Mouse (Mus musculus): ENCODE data around the gene Bahd1. TPM values are rescaled to one million over a fixed set of nuclear protein-coding genes. Genes with fewer than 3 reads are reported as not detected.
A peak's percentile ranks its signal among the peaks of the same experiment; 100 is the strongest.

The Bahd1 gene
- polyA plus RNA-seq, 1 experiment from 2014 or later = 2.8 TPM

DNA sequence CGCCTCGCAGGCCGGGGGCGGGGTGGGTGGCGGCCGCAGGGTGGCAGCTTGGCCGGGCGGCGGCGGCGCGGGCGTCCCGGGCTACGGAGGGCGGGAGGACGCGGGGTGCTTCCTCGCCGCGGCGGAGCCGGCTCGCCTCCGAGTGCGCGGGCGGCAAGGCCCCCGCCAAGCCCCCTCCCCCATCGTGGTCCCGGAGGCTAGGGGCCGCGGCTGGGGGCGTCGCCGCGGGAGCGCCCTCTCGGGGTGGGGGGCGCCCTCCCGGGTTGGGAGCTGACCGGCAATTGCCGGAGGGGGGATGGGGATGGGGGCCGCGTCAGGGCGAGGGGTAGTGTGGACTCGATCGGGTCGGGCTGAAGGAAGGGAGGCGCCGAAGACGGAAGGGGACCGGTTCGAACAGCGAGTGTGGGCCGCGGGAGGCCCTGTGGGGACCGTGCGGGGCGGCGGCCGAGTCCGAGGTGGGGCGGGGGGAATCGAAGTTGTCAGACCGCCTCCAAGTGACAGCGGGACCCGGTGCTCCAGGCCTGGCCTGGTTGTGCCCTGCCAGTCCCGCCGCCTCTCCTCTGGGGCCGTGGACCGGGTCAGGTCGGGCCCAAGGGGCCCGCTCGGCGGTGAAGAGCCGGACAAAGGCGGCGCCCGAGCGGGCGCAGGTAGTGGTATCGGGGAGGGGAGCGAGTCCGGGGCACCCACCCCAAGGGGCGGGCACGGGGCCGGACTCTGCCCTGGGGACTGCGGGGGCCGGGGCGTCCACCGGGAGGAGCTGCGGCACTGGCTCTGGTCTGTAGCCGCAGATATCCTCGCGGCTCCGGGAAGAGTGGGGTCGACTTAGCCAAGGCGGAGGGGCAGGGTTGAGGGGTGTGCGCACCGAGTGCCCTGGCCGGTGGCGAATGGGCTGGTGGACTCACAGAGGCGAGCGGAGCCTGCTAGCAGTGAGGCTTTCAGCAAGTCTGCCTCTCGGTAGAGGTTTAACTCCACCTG lies 2.2 kb downstream of the Bahd1 start:
- Histone ChIP-seq H3K9me3 (ENCODE audit: control insufficient read depth, low read length) (no peaks in the 10 kb centered on the region), H3K36me3 (ENCODE audit: control insufficient read depth, insufficient read depth, low read length) (no peaks in the 10 kb centered on the region), H3K4me1 (replicated peaks; ENCODE audit: control insufficient read depth, insufficient read depth, low read length) (peaks cover 28% of the 10 kb centered on the region), H3K4me2 (ENCODE audit: low read depth, low read length) (peak overlapping the region; percentile 97), H3K27ac (ENCODE audit: low read length) (no peak overlapping the region), H3K9ac (ENCODE audit: low read length) (peak overlapping the region; percentile 81), H3K27me3 (ENCODE audit: control insufficient read depth, insufficient read depth, low read depth, low read length) (peaks cover 30% of the 10 kb centered on the region), H3K4me3 (ENCODE audit: low read length) (peak overlapping the region; percentile 86)
- ATAC-seq (ENCODE audit: low read depth) = peak; percentile 30
- under 1% methylated on average over 95 of the region's 106 CpGs for WGBS

DNA sequence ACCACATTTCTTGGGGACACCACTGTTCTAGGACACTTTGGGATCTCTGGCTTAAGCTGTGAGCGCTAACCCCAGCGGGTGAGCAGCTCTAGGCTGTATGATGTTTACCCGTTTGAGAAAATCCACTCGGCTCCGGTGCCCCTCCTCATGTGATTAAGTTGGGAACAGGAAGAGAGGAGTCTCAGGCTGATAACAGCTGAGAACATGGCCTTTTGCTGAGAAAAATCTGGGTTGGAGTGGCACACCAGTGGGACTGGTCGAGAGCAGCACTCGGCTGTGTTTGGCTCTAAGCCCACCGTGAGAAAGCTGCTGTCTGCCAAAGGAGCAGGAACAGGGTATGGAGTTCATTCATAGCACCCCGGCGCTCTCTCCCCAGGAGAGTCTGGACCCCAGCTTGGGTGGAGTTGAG lies 3.2 kb downstream of the Bahd1 start:
- ATAC-seq (ENCODE audit: low read depth) = no peak
- no peaks in the 10 kb centered on the region for H3K9me3 ChIP-seq (ENCODE audit: control insufficient read depth, low read length)
- peak overlapping the region; percentile 97 for H3K4me2 ChIP-seq (ENCODE audit: low read depth, low read length)
- WGBS = 7% methylated on average over 10 of the region's 10 CpGs
- peaks cover 27% of the 10 kb centered on the region for H3K4me1 ChIP-seq (replicated peaks; ENCODE audit: control insufficient read depth, insufficient read depth, low read length)
- no peak overlapping the region for H3K27ac ChIP-seq (ENCODE audit: low read length)
- H3K27me3 ChIP-seq (ENCODE audit: control insufficient read depth, insufficient read depth, low read depth, low read length) = peaks cover 21% of the 10 kb centered on the region
- H3K36me3 ChIP-seq (ENCODE audit: control insufficient read depth, insufficient read depth, low read length) = no peaks in the 10 kb centered on the region
- H3K9ac ChIP-seq (ENCODE audit: low read length) = peak overlapping the region; percentile 81
- H3K4me3 ChIP-seq (ENCODE audit: low read length) = peak overlapping the region; percentile 86

DNA sequence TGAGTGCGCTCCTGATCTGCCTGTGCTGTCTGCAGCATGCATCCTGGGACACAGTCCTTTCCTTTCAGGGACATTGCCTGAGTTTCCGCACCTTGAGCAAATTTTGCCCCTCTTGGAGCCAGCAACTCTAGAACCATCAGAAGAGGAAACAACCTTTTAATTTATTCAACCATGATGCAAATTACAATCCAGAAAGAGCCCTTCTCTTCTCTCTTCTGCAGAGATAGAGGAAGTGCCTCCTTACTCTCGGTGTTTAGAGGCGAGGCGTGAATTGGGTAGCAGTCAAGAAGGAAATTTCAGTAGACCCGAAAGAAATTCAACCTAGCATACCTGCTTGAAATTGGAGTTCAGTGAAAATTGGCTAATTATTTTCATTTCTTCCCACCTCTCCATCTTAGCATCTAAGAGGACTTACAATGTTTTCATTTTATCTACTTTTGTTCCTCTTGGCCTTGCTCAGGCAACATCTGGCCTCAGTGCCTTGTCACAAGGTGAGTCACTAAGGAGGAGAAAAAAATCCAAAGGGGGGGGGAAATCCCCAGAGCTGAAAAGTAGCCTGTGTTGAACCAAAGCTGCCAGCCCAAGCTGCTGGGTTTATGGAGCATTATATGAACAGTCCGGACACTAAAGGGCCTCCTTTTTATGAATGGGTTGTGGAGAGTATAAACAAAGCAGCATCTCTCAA lies 5.4 kb downstream of the Bahd1 start:
- H3K27ac ChIP-seq (ENCODE audit: low read length) = no peak overlapping the region
- peaks cover 19% of the 10 kb centered on the region for H3K4me1 ChIP-seq (replicated peaks; ENCODE audit: control insufficient read depth, insufficient read depth, low read length)
- 87% methylated on average over 7 of the region's 7 CpGs for WGBS
- H3K4me2 ChIP-seq (ENCODE audit: low read depth, low read length) = no peak overlapping the region
- H3K9me3 ChIP-seq (ENCODE audit: control insufficient read depth, low read length) = no peaks in the 10 kb centered on the region
- no peak overlapping the region for H3K4me3 ChIP-seq (ENCODE audit: low read length)
- peaks cover 3% of the 10 kb centered on the region; the same call in 1 of the 2 replicates for H3K27me3 ChIP-seq (ENCODE audit: control insufficient read depth, insufficient read depth, low read depth, low read length)
- no peak for ATAC-seq (ENCODE audit: low read depth)
- no peaks in the 10 kb centered on the region for H3K36me3 ChIP-seq (ENCODE audit: control insufficient read depth, insufficient read depth, low read length)
- H3K9ac ChIP-seq (ENCODE audit: low read length) = no peak overlapping the region

DNA sequence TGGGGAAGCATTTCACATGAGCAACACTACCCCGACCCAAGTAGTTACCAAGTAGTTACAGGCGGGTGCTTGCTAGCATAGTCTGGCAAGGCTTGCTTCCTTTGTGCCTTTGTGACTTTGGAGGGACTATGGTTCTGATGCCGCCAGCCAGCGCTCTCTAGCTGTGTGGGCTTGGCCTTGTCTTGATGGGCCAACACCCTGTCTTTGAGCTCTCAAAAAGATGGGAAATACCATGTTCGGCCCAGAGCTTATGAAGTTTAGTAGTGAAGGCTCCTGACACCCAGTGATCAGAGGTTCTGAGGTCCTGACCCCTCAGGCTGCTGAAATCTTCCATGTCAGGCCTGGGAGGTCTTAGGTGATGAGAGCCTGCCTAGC lies 5.9 kb downstream of the Bahd1 start:
- no peaks in the 10 kb centered on the region for H3K9me3 ChIP-seq (ENCODE audit: control insufficient read depth, low read length)
- H3K4me3 ChIP-seq (ENCODE audit: low read length) = no peak overlapping the region
- H3K36me3 ChIP-seq (ENCODE audit: control insufficient read depth, insufficient read depth, low read length) = no peaks in the 10 kb centered on the region
- WGBS = 85% methylated on average over 5 of the region's 5 CpGs
- peaks cover 15% of the 10 kb centered on the region for H3K4me1 ChIP-seq (replicated peaks; ENCODE audit: control insufficient read depth, insufficient read depth, low read length)
- no peak overlapping the region for H3K27ac ChIP-seq (ENCODE audit: low read length)
- ATAC-seq (ENCODE audit: low read depth) = no peak
- H3K4me2 ChIP-seq (ENCODE audit: low read depth, low read length) = no peak overlapping the region
- no peak overlapping the region for H3K9ac ChIP-seq (ENCODE audit: low read length)
- H3K27me3 ChIP-seq (ENCODE audit: control insufficient read depth, insufficient read depth, low read depth, low read length) = no peaks in the 10 kb centered on the region

DNA sequence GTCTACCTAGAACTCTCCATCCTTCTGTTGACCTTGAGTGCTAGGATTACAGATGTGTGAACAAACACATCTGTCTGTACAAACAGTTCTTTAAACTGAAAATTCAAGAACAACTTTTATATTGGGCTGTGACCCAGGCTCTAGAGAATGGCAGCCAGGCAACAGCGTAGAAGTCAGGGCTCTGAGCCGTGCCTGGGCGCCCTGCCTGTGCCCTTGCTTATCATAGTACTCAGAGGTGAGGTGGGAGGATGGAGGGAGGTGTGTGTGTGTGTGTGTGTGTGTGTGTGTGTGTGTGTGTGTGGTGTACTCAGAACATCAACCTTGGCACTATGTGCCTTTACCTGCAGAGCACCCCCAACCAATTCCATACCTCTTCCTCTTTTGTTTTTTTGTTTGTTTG lies 7.6 kb downstream of the Bahd1 start:
- Histone ChIP-seq H3K9ac (ENCODE audit: low read length) (no peak overlapping the region), H3K9me3 (ENCODE audit: control insufficient read depth, low read length) (no peaks in the 10 kb centered on the region), H3K4me1 (replicated peaks; ENCODE audit: control insufficient read depth, insufficient read depth, low read length) (peaks cover 11% of the 10 kb centered on the region), H3K4me3 (ENCODE audit: low read length) (no peak overlapping the region), H3K27ac (ENCODE audit: low read length) (no peak overlapping the region), H3K36me3 (ENCODE audit: control insufficient read depth, insufficient read depth, low read length) (no peaks in the 10 kb centered on the region), H3K4me2 (ENCODE audit: low read depth, low read length) (no peak overlapping the region), H3K27me3 (ENCODE audit: control insufficient read depth, insufficient read depth, low read depth, low read length) (no peaks in the 10 kb centered on the region)
- WGBS = 76% methylated on average over 3 of the region's 3 CpGs
- ATAC-seq (ENCODE audit: low read depth) = no peak

DNA sequence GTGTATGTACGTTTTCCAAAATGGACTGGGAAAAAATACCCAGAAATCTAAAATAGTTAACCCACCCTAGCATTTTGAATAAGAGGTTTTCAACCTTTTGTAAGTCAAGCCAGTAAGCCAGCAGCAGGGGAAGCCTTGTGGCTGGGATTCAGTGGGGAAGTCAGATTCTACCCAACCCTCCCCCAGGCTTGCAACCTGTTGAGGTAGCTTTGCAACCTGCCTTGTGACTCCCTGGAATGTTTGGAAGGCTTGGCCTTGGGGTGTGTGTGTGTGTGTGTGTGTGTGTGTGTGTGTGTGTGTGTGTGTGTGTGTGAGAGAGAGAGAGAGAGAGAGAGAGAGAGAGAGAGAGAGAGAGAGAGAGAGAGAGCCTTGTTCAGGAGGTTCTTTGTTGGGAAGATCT lies 9.0 kb downstream of the Bahd1 start:
- Histone ChIP-seq H3K9ac (ENCODE audit: low read length) (no peak overlapping the region), H3K4me2 (ENCODE audit: low read depth, low read length) (no peak overlapping the region), H3K27me3 (ENCODE audit: control insufficient read depth, insufficient read depth, low read depth, low read length) (no peaks in the 10 kb centered on the region), H3K4me1 (replicated peaks; ENCODE audit: control insufficient read depth, insufficient read depth, low read length) (no peaks in the 10 kb centered on the region; the same call in 1 of the 2 replicates), H3K4me3 (ENCODE audit: low read length) (no peak overlapping the region), H3K27ac (ENCODE audit: low read length) (no peak overlapping the region), H3K36me3 (ENCODE audit: control insufficient read depth, insufficient read depth, low read length) (no peaks in the 10 kb centered on the region), H3K9me3 (ENCODE audit: control insufficient read depth, low read length) (no peaks in the 10 kb centered on the region)
- no peak for ATAC-seq (ENCODE audit: low read depth)
- WGBS = 66% methylated on average over 1 of the region's 1 CpGs

DNA sequence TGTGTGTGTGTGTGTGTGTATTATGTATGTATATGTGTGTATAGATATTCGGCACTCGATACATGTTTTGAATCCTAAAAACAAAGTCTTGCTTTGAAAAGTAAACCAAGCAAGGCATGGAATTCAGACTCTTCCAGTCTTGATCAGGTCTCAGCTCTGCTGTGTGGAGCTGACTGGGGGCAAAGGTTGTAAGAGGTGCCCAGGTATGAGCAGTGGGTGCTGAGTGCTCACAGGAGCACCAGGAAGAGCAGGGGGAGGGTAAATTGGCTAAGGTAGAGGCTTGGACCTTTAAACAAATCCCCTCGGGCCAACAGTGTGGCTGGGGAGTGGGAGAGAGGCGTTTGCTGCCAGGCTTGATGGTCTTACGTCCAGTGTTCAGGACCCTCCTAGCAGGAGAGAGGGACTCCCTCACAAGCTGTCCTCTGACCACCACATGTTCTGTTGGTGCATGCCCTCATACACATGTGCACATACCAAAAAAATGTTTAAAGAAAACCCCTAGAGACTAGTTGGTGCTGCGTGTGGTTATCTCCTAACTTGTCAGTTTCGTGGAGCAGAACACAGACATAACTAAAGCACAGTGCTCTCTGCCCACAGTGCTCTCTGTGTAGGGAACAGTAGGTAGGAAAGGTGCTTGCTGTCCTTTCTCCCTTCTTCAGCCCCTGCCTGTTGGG lies 10.6 kb downstream of the Bahd1 start:
- 64% methylated on average over 7 of the region's 7 CpGs for WGBS
- H3K9me3 ChIP-seq (ENCODE audit: control insufficient read depth, low read length) = no peaks in the 10 kb centered on the region
- no peaks in the 10 kb centered on the region; the same call in 1 of the 2 replicates for H3K4me1 ChIP-seq (replicated peaks; ENCODE audit: control insufficient read depth, insufficient read depth, low read length)
- no peaks in the 10 kb centered on the region for H3K36me3 ChIP-seq (ENCODE audit: control insufficient read depth, insufficient read depth, low read length)
- H3K4me2 ChIP-seq (ENCODE audit: low read depth, low read length) = no peak overlapping the region
- H3K27ac ChIP-seq (ENCODE audit: low read length) = no peak overlapping the region
- H3K9ac ChIP-seq (ENCODE audit: low read length) = no peak overlapping the region
- no peak for ATAC-seq (ENCODE audit: low read depth)
- no peak overlapping the region for H3K4me3 ChIP-seq (ENCODE audit: low read length)
- no peaks in the 10 kb centered on the region for H3K27me3 ChIP-seq (ENCODE audit: control insufficient read depth, insufficient read depth, low read depth, low read length)

DNA sequence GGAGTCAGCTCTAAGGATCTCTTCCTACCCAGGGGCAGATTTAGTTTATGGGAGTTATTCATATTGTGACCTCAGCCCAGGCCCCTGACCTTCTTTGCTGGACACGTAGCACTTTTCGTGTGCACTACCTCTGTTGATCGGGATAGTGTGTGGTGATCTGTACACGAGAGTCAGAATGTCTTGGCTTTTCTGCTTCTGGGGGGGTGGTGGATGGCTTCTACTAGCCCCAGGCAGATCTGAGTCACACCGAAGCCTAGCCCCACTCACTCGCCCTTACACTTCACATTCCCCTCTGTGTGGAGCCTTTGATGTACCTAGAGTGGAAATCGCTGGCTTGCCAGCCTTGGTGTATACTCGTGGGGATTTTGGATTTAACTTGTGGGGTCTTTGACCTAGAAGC lies 12.5 kb downstream of the Bahd1 start:
- Histone ChIP-seq H3K4me1 (replicated peaks; ENCODE audit: control insufficient read depth, insufficient read depth, low read length) (peaks cover under 1% of the 10 kb centered on the region), H3K9ac (ENCODE audit: low read length) (no peak overlapping the region), H3K9me3 (ENCODE audit: control insufficient read depth, low read length) (no peaks in the 10 kb centered on the region), H3K27ac (ENCODE audit: low read length) (no peak overlapping the region), H3K4me2 (ENCODE audit: low read depth, low read length) (no peak overlapping the region), H3K36me3 (ENCODE audit: control insufficient read depth, insufficient read depth, low read length) (peaks cover 3% of the 10 kb centered on the region; the same call in 1 of the 2 replicates), H3K27me3 (ENCODE audit: control insufficient read depth, insufficient read depth, low read depth, low read length) (no peaks in the 10 kb centered on the region), H3K4me3 (ENCODE audit: low read length) (no peak overlapping the region)
- 64% methylated on average over 8 of the region's 8 CpGs for WGBS
- no peak for ATAC-seq (ENCODE audit: low read depth)
